Mouse (Mus musculus): ENCODE measurements around the gene Cd5l. TPM values are rescaled to one million over a fixed set of nuclear protein-coding genes. Genes with fewer than 3 reads are reported as not detected.
"Not testable (repeated sequence)": the region's sequence is repeated elsewhere in the genome, so short reads cannot be mapped to it uniquely, and the experiment has no call there.

Cd5l gene
- polyA plus RNA-seq (2014; fragmentation: Nextera tagmentation; extraction: Ambion mirVana), result not detected in 2 replicates

- Histone ChIP-seq H3K9ac (replicated peaks; ENCODE audit: low read depth, low read length) (no peak within 1 kb of the TSS), H3K27me3 (ENCODE audit: control insufficient read depth, insufficient read depth, low read length) (no peaks in the 10 kb centered on the region), H3K4me3 (ENCODE audit: low read depth, low read length) (no peak within 1 kb of the TSS), H3K4me1 (ENCODE audit: control insufficient read depth, insufficient read depth, low read length) (no peaks in the 10 kb centered on the region), H3K9me3 (ENCODE audit: control insufficient read depth, low read length) (no peaks in the 10 kb centered on the region), H3K36me3 (ENCODE audit: control insufficient read depth, insufficient read depth, low read length) (no peaks in the 10 kb centered on the region), H3K4me2 (ENCODE audit: low read depth, low read length) (no peak within 1 kb of the TSS), H3K27ac (ENCODE audit: low read depth, low read length) (no peak within 1 kb of the TSS)
- no peak for ATAC-seq (ENCODE audit: low read depth)
These were observed at the start of gene Cd5l for GRCm38 (mm10) chr3:87357581-87357980. Gene Cd5l (plus strand): TSS chr3:87357881.

GRCm38 (mm10) chr3:87309922-87310321 lies 47.8 kb upstream of the Cd5l start:
- no peak overlapping the region for H3K27ac ChIP-seq (ENCODE audit: low read depth, low read length)
- H3K9me3 ChIP-seq (ENCODE audit: control insufficient read depth, low read length), result no peaks in the 10 kb centered on the region
- H3K4me1 ChIP-seq (ENCODE audit: control insufficient read depth, insufficient read depth, low read length), result no peaks in the 10 kb centered on the region
- H3K27me3 ChIP-seq (ENCODE audit: control insufficient read depth, insufficient read depth, low read length), result no peaks in the 10 kb centered on the region
- ATAC-seq (ENCODE audit: low read depth), result no peak
- H3K4me3 ChIP-seq (ENCODE audit: low read depth, low read length), result no peak overlapping the region
- no peaks in the 10 kb centered on the region for H3K36me3 ChIP-seq (ENCODE audit: control insufficient read depth, insufficient read depth, low read length)
- 78% methylated on average over 2 of the region's 2 CpGs for WGBS
- no peak overlapping the region for H3K4me2 ChIP-seq (ENCODE audit: low read depth, low read length)
- H3K9ac ChIP-seq (replicated peaks; ENCODE audit: low read depth, low read length), result no peak overlapping the region

DNA sequence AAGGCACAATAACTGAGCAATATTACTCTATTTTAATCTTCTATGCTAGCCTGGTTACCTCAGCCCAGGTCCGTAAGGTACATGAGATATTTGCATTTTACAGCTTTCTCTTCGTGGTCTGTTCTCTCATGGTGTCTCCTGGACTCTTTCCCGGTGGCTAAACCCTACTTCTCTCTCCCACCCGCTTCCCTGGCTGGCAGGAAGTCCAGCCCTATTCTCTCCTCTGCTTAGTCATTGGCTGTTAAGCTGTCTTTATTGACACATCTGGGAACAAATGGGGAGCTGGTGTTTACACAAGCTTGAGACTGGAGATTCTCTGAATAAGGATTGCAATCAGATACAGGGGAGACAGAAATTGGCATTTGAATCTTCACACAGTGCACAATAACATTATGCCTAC lies 35.1 kb upstream of the Cd5l start:
- no peak overlapping the region for H3K9ac ChIP-seq (replicated peaks; ENCODE audit: low read depth, low read length)
- no peak for ATAC-seq (ENCODE audit: low read depth)
- no peak overlapping the region for H3K4me3 ChIP-seq (ENCODE audit: low read depth, low read length)
- no peaks in the 10 kb centered on the region for H3K36me3 ChIP-seq (ENCODE audit: control insufficient read depth, insufficient read depth, low read length)
- 65% methylated on average over 4 of the region's 4 CpGs for WGBS
- H3K4me2 ChIP-seq (ENCODE audit: low read depth, low read length), result no peak overlapping the region
- no peak overlapping the region for H3K27ac ChIP-seq (ENCODE audit: low read depth, low read length)
- H3K4me1 ChIP-seq (ENCODE audit: control insufficient read depth, insufficient read depth, low read length), result no peaks in the 10 kb centered on the region
- no peaks in the 10 kb centered on the region for H3K9me3 ChIP-seq (ENCODE audit: control insufficient read depth, low read length)
- no peaks in the 10 kb centered on the region for H3K27me3 ChIP-seq (ENCODE audit: control insufficient read depth, insufficient read depth, low read length)

DNA sequence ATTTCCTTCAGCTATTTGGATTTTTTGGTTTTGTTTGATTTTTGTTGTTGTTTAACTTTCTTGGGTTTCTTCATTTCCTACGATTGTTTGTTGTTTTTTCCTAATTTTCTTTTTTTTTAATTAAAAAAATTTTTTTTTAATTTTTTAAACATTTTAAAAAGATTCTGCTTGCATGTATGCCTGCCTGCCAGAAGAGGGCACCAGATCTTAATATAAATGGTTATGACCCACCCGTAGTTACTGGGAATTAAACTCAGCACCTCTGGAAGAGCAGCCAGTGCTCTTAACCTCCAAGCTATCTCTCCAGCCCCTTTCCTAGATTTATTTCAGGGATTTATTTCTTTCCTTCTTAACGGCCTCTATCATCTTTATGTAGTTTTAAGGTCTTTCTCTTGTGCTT lies 33.9 kb upstream of the Cd5l start:
- Histone ChIP-seq H3K4me2 (ENCODE audit: low read depth, low read length) (no peak overlapping the region), H3K27ac (ENCODE audit: low read depth, low read length) (no peak overlapping the region), H3K9ac (replicated peaks; ENCODE audit: low read depth, low read length) (no peak overlapping the region), H3K4me3 (ENCODE audit: low read depth, low read length) (no peak overlapping the region), H3K4me1 (ENCODE audit: control insufficient read depth, insufficient read depth, low read length) (no peaks in the 10 kb centered on the region), H3K9me3 (ENCODE audit: control insufficient read depth, low read length) (no peaks in the 10 kb centered on the region), H3K36me3 (ENCODE audit: control insufficient read depth, insufficient read depth, low read length) (no peaks in the 10 kb centered on the region), H3K27me3 (ENCODE audit: control insufficient read depth, insufficient read depth, low read length) (no peaks in the 10 kb centered on the region)
- ATAC-seq (ENCODE audit: low read depth), result no peak
- WGBS, result 12% methylated on average over 3 of the region's 3 CpGs

DNA sequence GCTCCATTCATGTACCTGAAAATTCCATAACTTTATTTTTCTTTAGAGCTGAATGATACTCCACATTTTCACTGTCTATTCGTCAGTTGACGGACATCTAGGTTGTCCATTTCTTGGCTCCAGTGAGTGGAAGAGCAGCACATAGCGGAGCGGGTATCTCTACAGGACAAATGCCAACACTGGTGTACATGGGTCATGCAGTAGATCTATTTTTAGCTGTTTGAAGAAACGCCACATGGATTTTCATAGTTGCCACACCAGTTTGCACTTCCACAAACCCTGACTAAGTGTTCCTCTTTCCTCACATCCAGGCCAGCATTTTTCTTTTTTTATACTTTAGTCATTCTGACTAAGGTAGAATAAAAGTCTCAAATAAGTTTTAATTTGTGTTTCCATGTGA lies 19.8 kb upstream of the Cd5l start:
- Histone ChIP-seq H3K4me2 (ENCODE audit: low read depth, low read length) (no peak overlapping the region), H3K27me3 (ENCODE audit: control insufficient read depth, insufficient read depth, low read length) (no peaks in the 10 kb centered on the region), H3K4me1 (ENCODE audit: control insufficient read depth, insufficient read depth, low read length) (no peaks in the 10 kb centered on the region), H3K36me3 (ENCODE audit: control insufficient read depth, insufficient read depth, low read length) (no peaks in the 10 kb centered on the region), H3K9ac (replicated peaks; ENCODE audit: low read depth, low read length) (no peak overlapping the region), H3K9me3 (ENCODE audit: control insufficient read depth, low read length) (no peaks in the 10 kb centered on the region), H3K27ac (ENCODE audit: low read depth, low read length) (no peak overlapping the region), H3K4me3 (ENCODE audit: low read depth, low read length) (no peak overlapping the region)
- WGBS, result 94% methylated on average over 5 of the region's 5 CpGs
- ATAC-seq (ENCODE audit: low read depth), result no peak

- not testable (repeated sequence) for ATAC-seq (ENCODE audit: low read depth); H3K4me3 ChIP-seq (ENCODE audit: low read depth, low read length); H3K9me3 ChIP-seq (ENCODE audit: control insufficient read depth, low read length); H3K27me3 ChIP-seq (ENCODE audit: control insufficient read depth, insufficient read depth, low read length); H3K9ac ChIP-seq (replicated peaks; ENCODE audit: low read depth, low read length); H3K27ac ChIP-seq (ENCODE audit: low read depth, low read length); H3K4me1 ChIP-seq (ENCODE audit: control insufficient read depth, insufficient read depth, low read length); H3K36me3 ChIP-seq (ENCODE audit: control insufficient read depth, insufficient read depth, low read length); H3K4me2 ChIP-seq (ENCODE audit: low read depth, low read length)
- WGBS, result 90% methylated on average over 2 of the region's 2 CpGs
These were observed 6.7 kb upstream of the Cd5l start for GRCm38 (mm10) chr3:87350992-87351391.

- Histone ChIP-seq H3K4me2 (ENCODE audit: low read depth, low read length) (no peak overlapping the region), H3K36me3 (ENCODE audit: control insufficient read depth, insufficient read depth, low read length) (no peaks in the 10 kb centered on the region), H3K27ac (ENCODE audit: low read depth, low read length) (no peak overlapping the region), H3K4me3 (ENCODE audit: low read depth, low read length) (no peak overlapping the region), H3K9me3 (ENCODE audit: control insufficient read depth, low read length) (no peaks in the 10 kb centered on the region), H3K27me3 (ENCODE audit: control insufficient read depth, insufficient read depth, low read length) (no peaks in the 10 kb centered on the region), H3K9ac (replicated peaks; ENCODE audit: low read depth, low read length) (no peak overlapping the region), H3K4me1 (ENCODE audit: control insufficient read depth, insufficient read depth, low read length) (no peaks in the 10 kb centered on the region)
- ATAC-seq (ENCODE audit: low read depth), result no peak
These were observed 1.5 kb downstream of the Cd5l start for GRCm38 (mm10) chr3:87359215-87359614.

DNA sequence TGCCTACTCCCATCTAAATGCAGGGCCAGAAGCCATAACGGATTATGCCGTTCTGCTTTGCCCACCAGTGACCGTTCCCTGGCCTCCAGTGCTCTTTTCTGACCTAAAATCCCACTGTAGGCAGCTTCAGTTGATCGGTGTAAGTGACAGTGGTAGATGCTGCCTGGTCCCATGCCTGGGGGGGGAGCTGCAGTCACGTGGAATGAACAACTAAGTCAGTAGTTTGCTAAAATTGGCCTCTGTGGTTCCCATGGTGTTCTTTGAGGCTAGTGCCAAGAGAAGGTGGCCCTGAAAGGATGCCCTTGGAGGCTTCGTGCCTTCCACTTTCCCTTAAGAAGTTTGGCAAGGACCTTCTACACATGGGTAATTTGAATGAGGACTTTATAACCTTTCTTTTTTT lies 2.8 kb downstream of the Cd5l start:
- Histone ChIP-seq H3K9me3 (ENCODE audit: control insufficient read depth, low read length) (no peaks in the 10 kb centered on the region), H3K4me3 (ENCODE audit: low read depth, low read length) (no peak overlapping the region), H3K36me3 (ENCODE audit: control insufficient read depth, insufficient read depth, low read length) (no peaks in the 10 kb centered on the region), H3K27ac (ENCODE audit: low read depth, low read length) (no peak overlapping the region), H3K9ac (replicated peaks; ENCODE audit: low read depth, low read length) (no peak overlapping the region), H3K4me2 (ENCODE audit: low read depth, low read length) (no peak overlapping the region), H3K27me3 (ENCODE audit: control insufficient read depth, insufficient read depth, low read length) (no peaks in the 10 kb centered on the region), H3K4me1 (ENCODE audit: control insufficient read depth, insufficient read depth, low read length) (no peaks in the 10 kb centered on the region)
- WGBS, result 86% methylated on average over 6 of the region's 6 CpGs
- no peak for ATAC-seq (ENCODE audit: low read depth)

DNA sequence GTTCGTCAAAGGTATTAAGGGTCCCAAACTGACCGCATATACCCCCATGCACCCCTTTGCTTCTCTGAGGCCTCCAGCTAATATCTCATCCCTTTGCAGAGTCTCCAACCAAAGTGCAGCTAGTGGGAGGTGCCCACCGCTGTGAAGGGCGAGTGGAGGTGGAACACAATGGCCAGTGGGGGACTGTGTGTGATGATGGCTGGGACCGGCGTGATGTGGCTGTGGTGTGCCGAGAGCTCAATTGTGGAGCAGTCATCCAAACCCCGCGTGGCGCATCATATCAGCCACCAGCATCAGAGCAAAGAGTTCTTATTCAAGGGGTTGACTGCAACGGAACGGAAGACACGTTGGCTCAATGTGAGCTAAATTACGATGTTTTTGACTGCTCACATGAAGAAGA lies 8.0 kb downstream of the Cd5l start:
- 93% methylated on average over 14 of the region's 14 CpGs for WGBS
- no peaks in the 10 kb centered on the region for H3K4me1 ChIP-seq (ENCODE audit: control insufficient read depth, insufficient read depth, low read length)

DNA sequence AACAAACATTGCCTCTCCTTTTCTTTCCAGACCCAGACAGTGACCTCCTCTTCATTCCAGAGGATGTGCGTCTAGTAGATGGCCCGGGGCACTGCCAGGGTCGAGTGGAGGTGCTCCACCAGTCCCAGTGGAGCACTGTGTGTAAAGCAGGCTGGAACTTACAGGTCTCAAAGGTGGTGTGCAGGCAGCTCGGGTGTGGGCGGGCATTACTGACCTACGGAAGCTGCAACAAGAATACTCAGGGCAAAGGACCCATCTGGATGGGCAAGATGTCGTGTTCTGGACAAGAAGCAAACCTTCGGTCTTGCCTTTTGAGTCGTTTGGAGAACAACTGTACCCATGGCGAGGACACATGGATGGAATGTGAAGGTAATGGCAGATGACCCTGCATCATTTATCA lies 9.8 kb downstream of the Cd5l start:
- Histone ChIP-seq H3K9ac (replicated peaks; ENCODE audit: low read depth, low read length) (no peak overlapping the region), H3K36me3 (ENCODE audit: control insufficient read depth, insufficient read depth, low read length) (no peaks in the 10 kb centered on the region), H3K4me1 (ENCODE audit: control insufficient read depth, insufficient read depth, low read length) (no peaks in the 10 kb centered on the region), H3K9me3 (ENCODE audit: control insufficient read depth, low read length) (no peaks in the 10 kb centered on the region), H3K4me2 (ENCODE audit: low read depth, low read length) (no peak overlapping the region), H3K4me3 (ENCODE audit: low read depth, low read length) (no peak overlapping the region), H3K27ac (ENCODE audit: low read depth, low read length) (no peak overlapping the region), H3K27me3 (ENCODE audit: control insufficient read depth, insufficient read depth, low read length) (no peaks in the 10 kb centered on the region)
- 84% methylated on average over 10 of the region's 10 CpGs for WGBS
- ATAC-seq (ENCODE audit: low read depth), result no peak

More for the DNA sequence above, 8.0 kb downstream of the Cd5l start:
- Histone ChIP-seq H3K4me2 (ENCODE audit: low read depth, low read length) (no peak overlapping the region), H3K27me3 (ENCODE audit: control insufficient read depth, insufficient read depth, low read length) (no peaks in the 10 kb centered on the region), H3K9me3 (ENCODE audit: control insufficient read depth, low read length) (no peaks in the 10 kb centered on the region), H3K9ac (replicated peaks; ENCODE audit: low read depth, low read length) (no peak overlapping the region), H3K4me3 (ENCODE audit: low read depth, low read length) (no peak overlapping the region), H3K36me3 (ENCODE audit: control insufficient read depth, insufficient read depth, low read length) (no peaks in the 10 kb centered on the region), H3K27ac (ENCODE audit: low read depth, low read length) (no peak overlapping the region)
- ATAC-seq (ENCODE audit: low read depth), result no peak

Measured in neural tube, embryonic 14.5 days (tissue).